Mouse (Mus musculus) liver, postnatal 0 days (tissue): Measurements from ENCODE around the gene Yars.

Source experiments
- CTCF ChIP-seq: sonication (generic); IDR thresholded peaks from 2 replicates; pipeline ENCODE4 v1.5.1; 2016; ENCODE audit warnings: antibody characterized with exemption, low read depth
- EP300 ChIP-seq: IDR thresholded peaks from 2 replicates; pipeline ENCODE4 v1.6.1; 2016; ENCODE audit warnings: antibody characterized with exemption, low read depth, mild to moderate bottlenecking

DNA sequence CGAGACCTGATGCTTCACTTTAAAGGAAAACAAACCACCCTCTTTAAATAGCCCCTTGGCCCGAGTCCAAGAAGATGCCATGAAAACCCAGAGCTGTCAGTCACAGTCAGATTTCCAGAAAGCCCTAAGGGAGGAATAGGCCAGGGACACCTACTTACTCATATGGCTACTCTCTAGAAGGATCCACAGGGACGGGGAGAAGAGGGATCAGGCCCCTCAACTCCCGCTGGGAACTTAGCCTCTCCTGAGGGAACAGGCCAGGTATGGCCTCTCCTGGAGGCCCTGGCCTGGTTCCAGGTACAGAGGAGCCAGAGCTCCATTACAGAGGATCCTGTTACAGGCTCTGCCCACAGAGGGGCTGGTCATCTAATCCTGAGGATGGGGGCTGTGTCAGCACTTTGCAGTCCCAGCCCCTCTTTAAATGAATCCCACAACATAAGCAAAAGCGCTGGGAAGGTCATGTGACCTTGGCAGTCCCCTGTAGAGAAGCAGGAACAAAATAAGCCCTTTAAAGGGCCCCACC lies 36.9 kb downstream of the Yars start:
- no peak for TF ChIP-seq CTCF
- no peak for TF ChIP-seq EP300
